Mouse (Mus musculus) ovary, adult 18-20 months (tissue): ENCODE data around the gene Amy1.
"Not testable (repeated sequence)": the region's sequence is repeated elsewhere in the genome, so short reads cannot be mapped to it uniquely, and the experiment has no call there.

Experiments used
- DNase-seq: peaks from one replicate; pipeline ENCODE4 v3.0.0; 2022; ENCODE audit warnings: low spot score, mixed read lengths

The Amy1 gene

DNA sequence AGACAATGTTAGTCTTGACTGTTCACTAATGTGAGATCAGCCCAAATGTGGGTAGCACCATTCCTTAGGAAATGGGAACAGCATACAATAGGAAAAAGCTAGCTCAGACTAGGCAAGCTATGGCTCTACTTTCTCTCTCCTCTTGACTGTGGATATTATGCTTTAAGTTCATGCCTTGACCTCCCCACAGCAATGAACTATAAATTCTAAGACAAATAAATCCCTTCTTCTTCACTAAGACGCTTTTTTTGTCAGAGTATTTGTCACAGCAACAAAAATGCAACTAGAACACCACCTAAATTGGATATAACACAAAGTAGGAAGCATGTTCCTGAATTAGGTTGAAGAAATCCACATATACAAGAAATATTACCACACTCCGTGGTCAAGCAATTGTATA lies at the start of gene Amy1:
Amy1 (minus strand) TSS at position 101 of the 400 bp plus-strand sequence.
- DNase-seq = no peak

- DNase-seq = no peak
Observed at GRCm38 (mm10) chr3:113654335-113654734, 47.8 kb upstream of the Amy1 start.

- DNase-seq = not testable (repeated sequence)
Observed at GRCm38 (mm10) chr3:113651386-113651785, 44.9 kb upstream of the Amy1 start.

DNA sequence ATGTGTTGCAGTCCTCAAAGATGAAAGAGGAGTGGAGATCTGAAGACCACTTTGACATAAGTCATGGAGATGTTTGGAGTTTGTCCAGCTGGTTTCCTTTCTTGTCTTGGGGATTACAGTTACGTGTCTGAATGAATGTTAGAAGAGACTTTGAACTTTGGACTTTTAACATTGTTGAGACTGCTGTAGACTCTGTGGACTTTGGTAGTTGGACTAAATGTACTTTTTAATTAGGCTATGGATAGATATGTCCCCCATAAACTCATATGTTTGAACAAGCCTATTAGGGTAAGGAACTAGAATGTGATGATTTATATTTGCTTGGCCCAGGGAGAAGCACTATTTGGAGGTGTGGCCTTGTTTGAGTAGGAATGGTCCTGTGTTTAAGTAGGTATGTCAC lies 33.0 kb upstream of the Amy1 start:
- no peak for DNase-seq

DNA sequence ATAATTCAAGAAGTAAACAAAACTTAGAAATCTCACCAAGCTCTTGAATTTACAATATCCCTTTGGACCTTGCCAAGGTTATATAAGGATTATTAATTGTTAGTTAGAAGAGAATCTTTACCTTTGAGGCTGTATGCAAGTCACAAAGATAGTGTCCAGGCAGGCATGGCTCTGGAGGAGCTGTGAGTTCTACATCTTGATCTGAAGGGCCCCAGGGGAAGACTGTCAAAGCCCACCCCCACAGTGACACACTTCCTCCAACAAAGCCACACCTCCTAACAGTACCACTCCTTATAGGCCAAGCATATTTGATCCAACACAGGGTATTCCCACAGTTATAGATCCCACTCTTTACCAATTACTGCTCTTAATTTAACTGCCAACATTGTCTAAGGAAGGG lies 27.7 kb upstream of the Amy1 start:
- no peak for DNase-seq

DNA sequence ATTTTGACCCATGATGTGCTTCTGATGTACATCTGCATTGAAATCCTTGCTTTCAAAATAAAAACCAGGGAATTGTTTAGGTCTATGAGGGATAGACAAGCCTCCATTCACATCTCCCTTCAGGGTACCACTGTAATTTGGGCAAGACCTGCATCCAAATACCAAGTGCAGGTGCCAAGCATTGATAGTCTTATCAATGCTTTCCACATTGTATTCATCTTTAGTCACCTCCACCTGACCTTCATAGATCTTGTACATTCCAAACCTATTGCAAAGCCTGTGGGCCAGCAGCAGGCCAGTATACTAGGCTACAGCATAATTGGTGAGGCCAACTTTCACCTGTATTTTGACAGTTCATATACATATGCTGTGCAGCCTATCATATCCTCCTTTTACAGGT lies 25.1 kb upstream of the Amy1 start:
- no peak for DNase-seq

DNA sequence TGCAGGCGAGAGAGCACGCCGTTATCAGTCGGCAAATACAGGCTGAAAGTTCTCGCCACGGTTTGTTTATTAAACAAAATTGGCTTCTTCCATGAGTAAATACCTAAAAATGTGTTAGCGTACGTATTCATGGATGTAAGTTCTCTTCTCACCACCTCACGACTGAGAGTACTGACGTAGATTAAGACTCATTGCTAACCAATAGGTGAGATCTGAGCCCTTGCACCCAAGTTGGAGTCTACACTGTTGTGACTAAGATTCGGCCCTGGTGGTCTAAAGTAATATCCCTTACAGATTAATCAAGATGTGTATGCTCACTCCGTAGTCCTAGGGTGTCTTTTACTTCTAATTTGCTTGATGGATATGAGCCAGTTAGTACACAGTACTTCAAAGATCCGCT lies 24.1 kb upstream of the Amy1 start:
- DNase-seq = no peak

- peak; percentile 91 for DNase-seq
Observed at GRCm38 (mm10) chr3:113629606-113630359, 23.3 kb upstream of the Amy1 start, which contains the start of gene Rnpc3. TSS of gene Rnpc3 (minus strand) at chr3:113630149.

- DNase-seq = no peak
Observed at GRCm38 (mm10) chr3:113590844-113591243, 15.7 kb downstream of the Amy1 start.

GRCm38 (mm10) chr3:113574578-113574977 lies 31.9 kb downstream of the Amy1 start:
- no peak for DNase-seq

GRCm38 (mm10) chr3:113574138-113574537 lies 32.4 kb downstream of the Amy1 start:
- no peak for DNase-seq

GRCm38 (mm10) chr3:113572158-113572557 lies 34.3 kb downstream of the Amy1 start:
- no peak for DNase-seq

- no peak for DNase-seq
Observed at GRCm38 (mm10) chr3:113539692-113540091, 66.8 kb downstream of the Amy1 start.

- not testable (repeated sequence) for DNase-seq
Observed at GRCm38 (mm10) chr3:113532328-113532727, 74.2 kb downstream of the Amy1 start, which contains the start of gene Amy2a1. TSS of gene Amy2a1 (minus strand) at chr3:113532428.
